Mouse (Mus musculus): ENCODE measurements around the gene Tlr3. TPM values are rescaled to one million over a fixed set of nuclear protein-coding genes. Genes with fewer than 3 reads are reported as not detected.

Tlr3 gene
- 11.1 and 11.5 TPM in 2 replicates for polyA plus RNA-seq (2012; rRNA removed)

DNA sequence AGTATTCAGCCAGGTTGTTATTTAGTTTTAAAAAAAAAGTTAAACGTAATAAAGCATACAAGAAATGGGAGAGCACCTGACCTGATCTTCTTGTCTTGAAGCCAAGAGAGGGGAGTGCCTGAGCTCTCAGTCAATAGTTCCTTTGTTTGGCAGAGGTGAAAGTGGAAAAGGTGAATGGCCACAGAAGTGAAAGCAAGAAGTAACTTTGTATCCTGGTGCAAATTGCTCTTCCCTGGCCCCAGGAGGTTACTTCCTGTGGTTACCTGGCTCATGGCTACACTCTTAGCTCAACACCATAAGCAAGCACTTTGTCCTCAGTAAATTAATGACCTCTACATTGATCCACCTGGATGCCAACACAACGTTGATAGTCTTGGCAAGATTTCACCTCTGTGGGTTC lies at the start of gene Tlr3:
Gene Tlr3, minus strand, starts transcription at position 199 of the 400 bp plus-strand sequence.
- H3K27ac ChIP-seq (ENCODE audit: insufficient read depth, low read length): peak within 1 kb of the TSS; percentile 36
- no peak for TF ChIP-seq CTCF (IDR thresholded peaks at IDR 0.05; ENCODE audit: extremely low read depth, insufficient read depth, low read length)
- no peaks in the 10 kb centered on the region for H3K4me1 ChIP-seq (ENCODE audit: control insufficient read depth, insufficient read depth, low read length)
- H3K4me3 ChIP-seq (ENCODE audit: insufficient read depth, low read length): peak within 1 kb of the TSS; percentile 37

DNA sequence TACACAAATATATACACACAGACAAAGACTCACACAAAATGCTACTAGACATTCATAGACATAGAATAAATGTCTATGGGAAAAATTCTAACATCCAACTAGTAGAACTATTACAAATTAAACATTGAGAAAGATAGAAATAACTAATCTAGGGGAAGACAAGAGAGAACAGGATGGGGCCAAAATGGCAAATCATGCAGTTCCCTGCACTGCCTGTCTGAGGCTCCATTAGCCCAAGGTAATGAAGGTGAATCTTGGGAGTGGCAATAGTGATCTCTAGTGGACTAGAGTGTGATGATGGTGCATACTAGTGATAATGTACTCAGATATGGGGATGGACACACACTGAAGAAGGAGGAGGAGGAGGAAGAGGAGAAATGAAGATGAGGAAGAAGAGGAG lies 47.0 kb upstream of the Tlr3 start:
- Histone ChIP-seq H3K27ac (ENCODE audit: insufficient read depth, low read length) (no peak overlapping the region), H3K4me3 (ENCODE audit: insufficient read depth, low read length) (no peak overlapping the region), H3K4me1 (ENCODE audit: control insufficient read depth, insufficient read depth, low read length) (no peaks in the 10 kb centered on the region)
- no peak for TF ChIP-seq POLR2A (IDR thresholded peaks at IDR 0.05; ENCODE audit: extremely low read depth, insufficient read depth, low read length)
- peak; percentile 30; the same call in 1 of the 2 replicates for TF ChIP-seq CTCF (IDR thresholded peaks at IDR 0.05; ENCODE audit: extremely low read depth, insufficient read depth, low read length)

DNA sequence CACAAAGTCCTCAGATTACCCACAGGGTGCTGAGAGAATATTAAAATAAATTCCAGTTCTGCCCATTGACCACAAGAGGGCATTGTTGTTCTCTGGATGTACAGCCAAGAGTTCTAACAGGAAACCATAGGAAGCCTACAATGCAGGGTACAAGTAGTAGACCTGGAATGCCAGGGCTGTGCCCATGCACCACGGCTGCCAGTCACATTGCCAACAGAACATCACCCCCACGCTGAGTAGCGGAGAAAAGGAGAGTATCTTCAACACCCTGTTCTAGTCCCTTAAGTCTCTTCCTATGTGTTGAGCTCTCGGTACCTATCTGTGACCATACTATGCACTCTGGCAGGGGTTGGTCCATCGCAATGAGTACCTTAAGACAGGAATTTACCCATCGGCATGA lies 43.5 kb upstream of the Tlr3 start:
- TF ChIP-seq POLR2A (IDR thresholded peaks at IDR 0.05; ENCODE audit: extremely low read depth, insufficient read depth, low read length): no peak
- peak; percentile 70 for TF ChIP-seq CTCF (IDR thresholded peaks at IDR 0.05; ENCODE audit: extremely low read depth, insufficient read depth, low read length)
- Histone ChIP-seq H3K4me1 (ENCODE audit: control insufficient read depth, insufficient read depth, low read length) (peaks cover 2% of the 10 kb centered on the region; the same call in 1 of the 2 replicates), H3K4me3 (ENCODE audit: insufficient read depth, low read length) (no peak overlapping the region), H3K27ac (ENCODE audit: insufficient read depth, low read length) (no peak overlapping the region)

DNA sequence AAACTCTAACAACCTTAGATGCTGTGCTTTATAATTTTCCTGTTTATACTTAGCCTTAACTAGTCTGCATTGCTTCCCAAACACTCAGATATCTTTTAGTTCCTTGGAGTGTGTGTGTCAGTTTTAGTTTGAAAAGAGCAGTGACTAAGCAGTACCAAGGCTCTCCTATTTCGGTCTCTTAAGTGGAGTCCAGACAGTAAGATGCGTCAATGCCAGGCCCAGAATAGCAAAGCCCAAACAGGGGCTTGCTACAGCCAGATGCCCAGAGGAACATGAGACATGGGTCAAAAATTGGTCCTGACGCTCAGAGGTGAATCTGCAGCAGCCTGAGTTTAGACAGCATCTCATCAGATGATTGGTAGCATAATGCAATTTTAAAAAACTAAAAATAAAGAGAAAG lies 41.2 kb upstream of the Tlr3 start:
- H3K27ac ChIP-seq (ENCODE audit: insufficient read depth, low read length): no peak overlapping the region
- H3K4me1 ChIP-seq (ENCODE audit: control insufficient read depth, insufficient read depth, low read length): peaks cover 2% of the 10 kb centered on the region; the same call in 1 of the 2 replicates
- TF ChIP-seq CTCF (IDR thresholded peaks at IDR 0.05; ENCODE audit: extremely low read depth, insufficient read depth, low read length) (no peak), POLR2A (IDR thresholded peaks at IDR 0.05; ENCODE audit: extremely low read depth, insufficient read depth, low read length) (no peak)
- H3K4me3 ChIP-seq (ENCODE audit: insufficient read depth, low read length): no peak overlapping the region

DNA sequence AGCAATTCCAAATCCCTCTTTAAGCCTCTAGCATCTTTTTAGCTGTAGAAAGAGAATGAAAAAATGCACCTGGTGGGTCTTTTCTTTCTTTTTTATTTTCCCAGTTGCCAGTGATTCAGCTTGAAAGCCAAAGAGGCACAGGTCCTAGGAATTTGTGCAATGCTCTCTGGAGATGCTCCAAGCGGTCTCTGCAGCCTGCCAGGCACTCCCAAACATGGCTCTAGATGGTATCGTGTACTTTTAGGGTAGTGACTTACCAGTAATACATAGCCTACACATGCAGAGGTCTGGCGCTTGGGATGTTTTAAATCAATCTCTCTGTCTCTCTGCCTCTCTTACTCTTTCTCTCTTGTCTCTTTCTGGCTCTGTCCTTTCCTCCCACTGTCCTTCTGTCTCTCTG lies 38.0 kb upstream of the Tlr3 start:
- Histone ChIP-seq H3K4me1 (ENCODE audit: control insufficient read depth, insufficient read depth, low read length) (peaks cover 2% of the 10 kb centered on the region; the same call in 1 of the 2 replicates), H3K27ac (ENCODE audit: insufficient read depth, low read length) (no peak overlapping the region)
- TF ChIP-seq POLR2A (IDR thresholded peaks at IDR 0.05; ENCODE audit: extremely low read depth, insufficient read depth, low read length): no peak
- TF ChIP-seq CTCF (IDR thresholded peaks at IDR 0.05; ENCODE audit: extremely low read depth, insufficient read depth, low read length): no peak

DNA sequence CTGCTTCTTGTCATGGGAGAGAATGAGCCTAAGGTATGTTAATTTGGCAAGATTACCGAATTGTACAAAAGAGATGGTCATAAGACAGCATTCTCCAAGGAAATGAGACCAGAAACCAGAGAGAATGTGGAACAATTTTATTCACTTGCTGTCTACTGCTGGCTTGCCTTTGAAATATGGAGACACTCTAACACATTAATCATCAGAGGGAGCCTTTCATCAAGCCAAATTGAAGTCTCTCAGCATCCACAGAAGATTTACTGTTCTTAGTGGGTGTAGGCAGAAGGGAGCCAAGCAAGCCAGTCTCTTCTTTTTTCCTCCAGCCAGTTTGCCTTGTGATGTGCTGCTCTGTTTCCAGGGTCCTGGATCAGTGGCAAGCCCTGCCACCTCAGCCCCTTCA lies 37.4 kb upstream of the Tlr3 start:
- Histone ChIP-seq H3K27ac (ENCODE audit: insufficient read depth, low read length) (no peak overlapping the region), H3K4me3 (ENCODE audit: insufficient read depth, low read length) (no peak overlapping the region), H3K4me1 (ENCODE audit: control insufficient read depth, insufficient read depth, low read length) (peaks cover 2% of the 10 kb centered on the region; the same call in 1 of the 2 replicates)
- TF ChIP-seq POLR2A (IDR thresholded peaks at IDR 0.05; ENCODE audit: extremely low read depth, insufficient read depth, low read length): no peak
- no peak for TF ChIP-seq CTCF (IDR thresholded peaks at IDR 0.05; ENCODE audit: extremely low read depth, insufficient read depth, low read length)

More for the DNA sequence above, 38.0 kb upstream of the Tlr3 start:
- no peak overlapping the region for H3K4me3 ChIP-seq (ENCODE audit: insufficient read depth, low read length)

DNA sequence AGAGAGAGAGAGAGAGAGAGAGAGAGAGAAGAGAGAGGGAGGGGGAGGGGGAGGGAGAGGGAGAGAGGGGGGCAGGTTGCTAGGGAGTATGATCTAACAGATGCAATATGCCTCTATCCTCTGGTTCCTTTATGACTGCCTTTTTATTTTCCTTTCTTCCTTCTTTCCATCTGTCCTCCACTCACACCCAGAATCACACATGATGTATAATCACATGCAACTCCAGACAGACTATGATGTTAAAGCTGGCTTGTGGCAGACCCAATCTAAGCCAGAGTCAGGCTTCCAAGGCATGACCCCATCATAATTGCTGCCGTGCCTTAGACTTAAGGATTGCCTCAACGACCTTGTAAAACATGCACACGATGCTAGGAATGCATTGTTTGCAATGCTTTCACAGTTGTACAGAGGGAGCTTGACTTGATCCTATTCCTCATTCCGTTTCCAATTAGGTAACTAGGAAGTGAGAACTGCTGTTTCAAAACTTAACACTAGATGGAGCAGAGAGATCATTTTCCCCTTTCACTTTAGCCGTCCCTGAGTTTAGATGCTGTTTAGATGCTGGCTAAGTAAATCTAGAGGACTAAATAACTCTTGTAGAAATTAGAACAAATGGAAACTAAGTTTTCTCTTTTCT lies 28.1 kb upstream of the Tlr3 start:
- TF ChIP-seq POLR2A (IDR thresholded peaks at IDR 0.05; ENCODE audit: extremely low read depth, insufficient read depth, low read length) (no peak), CTCF (IDR thresholded peaks at IDR 0.05; ENCODE audit: extremely low read depth, insufficient read depth, low read length) (peak; percentile 42)
- Histone ChIP-seq H3K4me1 (ENCODE audit: control insufficient read depth, insufficient read depth, low read length) (peaks cover 2% of the 10 kb centered on the region; the same call in 1 of the 2 replicates), H3K4me3 (ENCODE audit: insufficient read depth, low read length) (no peak overlapping the region), H3K27ac (ENCODE audit: insufficient read depth, low read length) (no peak overlapping the region)

DNA sequence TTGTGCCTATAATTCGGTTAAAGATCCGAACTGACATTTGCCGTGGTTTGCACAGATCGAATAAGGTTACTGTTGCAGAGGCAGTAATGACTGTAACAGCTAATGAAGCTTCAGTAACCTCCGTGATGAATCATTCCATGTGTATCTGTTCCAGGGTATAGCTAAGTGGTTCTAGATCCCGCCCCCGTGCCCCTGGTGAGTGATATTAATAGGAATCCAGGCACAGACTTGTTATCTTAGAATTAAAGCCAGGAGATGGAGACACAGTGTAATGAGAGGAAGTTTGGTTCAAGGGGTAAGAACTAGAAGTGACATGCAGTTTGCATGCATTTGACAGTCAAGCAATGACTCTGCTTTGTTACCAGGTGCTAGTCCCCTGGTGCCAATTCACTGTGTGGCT lies 9.3 kb upstream of the Tlr3 start:
- Histone ChIP-seq H3K27ac (ENCODE audit: insufficient read depth, low read length) (no peak overlapping the region), H3K4me1 (ENCODE audit: control insufficient read depth, insufficient read depth, low read length) (no peaks in the 10 kb centered on the region), H3K4me3 (ENCODE audit: insufficient read depth, low read length) (no peak overlapping the region)
- TF ChIP-seq CTCF (IDR thresholded peaks at IDR 0.05; ENCODE audit: extremely low read depth, insufficient read depth, low read length) (no peak), POLR2A (IDR thresholded peaks at IDR 0.05; ENCODE audit: extremely low read depth, insufficient read depth, low read length) (no peak)

DNA sequence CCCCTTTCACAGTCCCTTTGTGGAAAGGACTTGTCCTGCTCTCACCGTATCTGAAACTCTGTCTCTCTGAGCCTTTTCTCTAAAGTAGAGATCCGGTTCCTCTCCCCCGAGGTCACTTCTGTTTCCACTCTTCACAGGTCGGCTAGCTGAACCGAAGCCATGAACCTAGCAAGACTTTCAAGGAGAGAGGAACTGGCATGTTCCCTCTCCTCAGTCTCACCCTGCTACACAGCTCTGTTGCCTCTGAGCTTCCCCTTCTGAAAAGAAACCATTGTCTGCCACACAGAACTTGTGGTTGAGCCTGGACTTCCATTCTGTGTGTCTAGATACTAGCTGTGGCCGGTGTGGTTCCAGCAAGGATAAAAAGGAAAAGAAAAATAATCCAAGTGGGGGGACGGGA lies 4.1 kb upstream of the Tlr3 start:
- H3K4me3 ChIP-seq (ENCODE audit: insufficient read depth, low read length): no peak overlapping the region
- no peak for TF ChIP-seq POLR2A (IDR thresholded peaks at IDR 0.05; ENCODE audit: extremely low read depth, insufficient read depth, low read length)
- no peak for TF ChIP-seq CTCF (IDR thresholded peaks at IDR 0.05; ENCODE audit: extremely low read depth, insufficient read depth, low read length)
- H3K27ac ChIP-seq (ENCODE audit: insufficient read depth, low read length): no peak overlapping the region
- no peaks in the 10 kb centered on the region for H3K4me1 ChIP-seq (ENCODE audit: control insufficient read depth, insufficient read depth, low read length)

DNA sequence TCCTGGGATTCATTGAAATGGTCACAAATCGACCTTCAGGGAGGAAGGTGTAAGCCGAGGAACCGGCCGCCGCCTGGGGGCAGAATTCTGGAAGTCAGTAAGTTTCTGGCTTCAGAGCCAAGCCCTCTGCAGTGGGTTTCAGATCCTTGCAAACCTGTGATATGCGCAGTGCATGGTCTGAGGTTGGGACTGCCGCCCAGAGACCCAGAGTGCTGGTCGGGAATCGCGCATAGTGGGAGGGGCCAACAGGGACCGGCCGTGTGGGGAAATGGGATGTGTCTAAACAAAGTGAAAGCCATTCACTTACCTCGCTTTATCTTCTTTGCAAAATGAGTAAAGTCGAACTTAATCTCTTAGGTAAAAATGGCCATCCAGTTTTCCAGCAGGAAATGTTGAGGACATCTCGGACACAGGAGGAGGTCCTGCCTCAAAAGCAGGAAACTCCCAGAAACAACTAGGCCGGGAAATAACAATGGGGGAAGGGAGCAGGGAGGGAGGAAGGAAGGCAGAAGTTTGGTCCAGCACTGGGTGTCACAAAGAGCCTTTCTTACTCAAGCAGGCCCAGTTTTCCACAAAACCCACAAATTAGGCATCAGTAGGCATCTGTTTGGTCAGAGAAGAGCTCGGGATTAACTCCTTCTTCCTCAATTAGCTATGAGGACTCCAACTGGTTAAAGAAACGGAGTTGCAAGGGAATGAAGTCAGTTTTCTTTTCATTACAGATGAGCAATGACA lies 567 bp downstream of the Tlr3 start:
- TF ChIP-seq POLR2A (IDR thresholded peaks at IDR 0.05; ENCODE audit: extremely low read depth, insufficient read depth, low read length) (0 out of 2 replicates have a peak, but pooled peaks have one; percentile 19), CTCF (IDR thresholded peaks at IDR 0.05; ENCODE audit: extremely low read depth, insufficient read depth, low read length) (0 out of 2 replicates have a peak, but pooled peaks have one; percentile 10)
- Histone ChIP-seq H3K4me1 (ENCODE audit: control insufficient read depth, insufficient read depth, low read length) (no peaks in the 10 kb centered on the region), H3K4me3 (ENCODE audit: insufficient read depth, low read length) (peak overlapping the region; percentile 37), H3K27ac (ENCODE audit: insufficient read depth, low read length) (peak overlapping the region; percentile 36)

Measured in cortical plate, adult 2 months (tissue).